18 mouse cellular contexts compared by ENCODE assay signal in the genomic region with DNA sequence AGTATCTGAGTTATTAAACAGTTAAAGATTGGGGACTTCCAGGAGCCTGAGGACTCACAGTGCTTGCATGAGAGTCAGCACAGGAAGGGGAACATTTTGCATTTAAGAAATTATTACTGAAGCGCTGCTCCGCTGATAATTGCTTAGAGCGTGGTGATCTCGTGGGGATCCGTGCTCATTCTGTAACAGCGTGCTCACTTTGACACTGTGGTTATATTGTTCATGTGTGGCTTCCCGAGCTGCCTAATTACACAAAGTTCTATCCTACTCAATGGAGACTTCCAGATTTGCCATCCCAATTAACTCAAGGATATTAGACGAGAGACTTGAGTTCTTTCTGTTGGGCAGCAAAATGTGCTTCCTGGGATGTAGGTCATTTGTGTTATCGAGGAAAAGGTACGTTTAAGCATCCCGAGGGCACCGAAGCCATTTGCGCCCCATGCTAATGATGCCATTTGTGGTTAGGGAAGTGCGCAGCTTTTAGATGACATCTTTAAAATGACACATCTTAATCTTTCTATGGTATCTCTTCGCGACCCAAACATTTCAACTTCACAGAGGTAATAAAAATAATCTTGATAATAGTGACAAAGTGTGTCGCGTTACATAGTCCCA.
A peak's percentile ranks its signal among the peaks of the same experiment; 100 is the strongest.
DNase-seq lines count a peak whose midpoint lies in the region; ATAC-seq and TF ChIP-seq lines count a peak whose summit lies in the region.
"Had no signal": no experiment of that assay in that cellular context is flagged by ENCODE, and none has a peak within 500 bp of the region (broad histone marks: within the 10 kb centered on the region; RNA-seq: fewer than 3 reads in every experiment).

No protein-coding gene starts in this region.

- TF ChIP-seq POLR2A in brain, embryonic 14.5 days (IDR thresholded peaks at IDR 0.05; ENCODE audit: borderline replicate concordance, extremely low read depth, insufficient read depth, insufficient read length, poor library complexity, severe bottlenecking) = no peak

- H3K27ac ChIP-seq in midbrain, embryonic 14.5 days (replicated peaks; ENCODE audit: low read depth, low read length) = no peak overlapping the region
- H3K27ac ChIP-seq in midbrain, embryonic 10.5 days (replicated peaks) = no peak overlapping the region
- no peak overlapping the region for H3K27ac ChIP-seq in heart, embryonic 11.5 days (ENCODE audit: low read depth, low read length)
- H3K27ac ChIP-seq: embryonic facial prominence, embryonic 12.5 days; forebrain, embryonic 15.5 days; heart, embryonic 10.5 days; heart, embryonic 15.5 days had no signal

- DNase-seq in midbrain, embryonic 14.5 days = peak; percentile 21
- no peak for DNase-seq in midbrain, embryonic 10.5 days (ENCODE audit: low spot score)
- DNase-seq in brain, adult 2 months (ENCODE audit: low read depth, low spot score) = peak; percentile 36
- DNase-seq in brain, embryonic 14.5 days (ENCODE audit: low read depth) = peak; percentile 60
- DNase-seq in retina, embryonic 14.5 days (ENCODE audit: low spot score) = peak; percentile 7
- no peak for DNase-seq in kidney, postnatal 4 days
- DNase-seq: adrenal gland, adult 8-10 months; adrenal gland, postnatal 36 days; cerebellum, adult 11-12 months; cerebellum, adult 9-10 months; cerebellum, postnatal 25 days; heart, adult 18-20 months; heart, postnatal 14 days had no signal

- no peaks in the 10 kb centered on the region for H3K36me3 ChIP-seq in midbrain, embryonic 14.5 days (ENCODE audit: control insufficient read depth, insufficient read depth, low read length)
- H3K36me3 ChIP-seq in midbrain, embryonic 10.5 days = no peaks in the 10 kb centered on the region
- no peaks in the 10 kb centered on the region for H3K36me3 ChIP-seq in heart, embryonic 11.5 days (ENCODE audit: control insufficient read depth, insufficient read depth, low read length)
- H3K36me3 ChIP-seq: embryonic facial prominence, embryonic 12.5 days; forebrain, embryonic 15.5 days; heart, embryonic 10.5 days; heart, embryonic 15.5 days had no signal

- no peaks in the 10 kb centered on the region for H3K4me1 ChIP-seq in midbrain, embryonic 14.5 days (ENCODE audit: control insufficient read depth, insufficient read depth, low read length)
- H3K4me1 ChIP-seq in midbrain, embryonic 10.5 days = no peaks in the 10 kb centered on the region
- H3K4me1 ChIP-seq in heart, embryonic 11.5 days (ENCODE audit: control insufficient read depth, insufficient read depth, low read length) = no peaks in the 10 kb centered on the region
- H3K4me1 ChIP-seq: embryonic facial prominence, embryonic 12.5 days; forebrain, embryonic 15.5 days; heart, embryonic 10.5 days; heart, embryonic 15.5 days had no signal

- ATAC-seq in midbrain, embryonic 14.5 days (ENCODE audit: low FRiP score, low TSS enrichment) = no peak
- no peak for ATAC-seq in heart, embryonic 11.5 days (replicated peaks; ENCODE audit: insufficient number of reproducible peaks, low FRiP score, low TSS enrichment)
- ATAC-seq: forebrain, embryonic 15.5 days had no signal

- H3K9me3 ChIP-seq in midbrain, embryonic 14.5 days (ENCODE audit: control insufficient read depth, low read length) = no peaks in the 10 kb centered on the region
- H3K9me3 ChIP-seq in midbrain, embryonic 10.5 days (replicated peaks) = no peaks in the 10 kb centered on the region
- H3K9me3 ChIP-seq in heart, embryonic 11.5 days (replicated peaks; ENCODE audit: control insufficient read depth, low read length) = no peaks in the 10 kb centered on the region
- H3K9me3 ChIP-seq: embryonic facial prominence, embryonic 12.5 days; forebrain, embryonic 15.5 days; heart, embryonic 10.5 days; heart, embryonic 15.5 days had no signal

- no peaks in the 10 kb centered on the region for H3K27me3 ChIP-seq in midbrain, embryonic 14.5 days (ENCODE audit: control insufficient read depth, insufficient read depth, low read length)
- no peaks in the 10 kb centered on the region for H3K27me3 ChIP-seq in midbrain, embryonic 10.5 days (ENCODE audit: low read depth, poor library complexity, severe bottlenecking)
- H3K27me3 ChIP-seq in heart, embryonic 11.5 days (ENCODE audit: control insufficient read depth, insufficient read depth, low read length) = no peaks in the 10 kb centered on the region
- H3K27me3 ChIP-seq: embryonic facial prominence, embryonic 12.5 days; forebrain, embryonic 15.5 days; heart, embryonic 15.5 days had no signal

- no peak overlapping the region for H3K9ac ChIP-seq in midbrain, embryonic 14.5 days (replicated peaks; ENCODE audit: low read length)
- no peak overlapping the region for H3K9ac ChIP-seq in heart, embryonic 11.5 days (ENCODE audit: low read depth, low read length)
- H3K9ac ChIP-seq: embryonic facial prominence, embryonic 12.5 days; forebrain, embryonic 15.5 days; heart, embryonic 15.5 days had no signal

- no peak overlapping the region for H3K4me3 ChIP-seq in midbrain, embryonic 14.5 days (replicated peaks; ENCODE audit: low read depth, low read length)
- no peak overlapping the region for H3K4me3 ChIP-seq in midbrain, embryonic 10.5 days
- H3K4me3 ChIP-seq in heart, embryonic 11.5 days (ENCODE audit: low read depth, low read length) = no peak overlapping the region
- H3K4me3 ChIP-seq: embryonic facial prominence, embryonic 12.5 days; forebrain, embryonic 15.5 days; heart, embryonic 10.5 days; heart, embryonic 15.5 days had no signal

- H3K4me2 ChIP-seq in midbrain, embryonic 14.5 days (ENCODE audit: low read length) = no peak overlapping the region
- no peak overlapping the region for H3K4me2 ChIP-seq in heart, embryonic 11.5 days
- H3K4me2 ChIP-seq: embryonic facial prominence, embryonic 12.5 days; forebrain, embryonic 15.5 days; heart, embryonic 15.5 days had no signal

- TF ChIP-seq CTCF in brain, embryonic 14.5 days (IDR thresholded peaks at IDR 0.05; ENCODE audit: borderline replicate concordance, extremely low read depth, insufficient read depth, insufficient read length) = no peak

- WGBS in midbrain, embryonic 14.5 days = 85% methylated on average over 18 of the region's 18 CpGs
- WGBS in midbrain, embryonic 10.5 days = 91% methylated on average over 18 of the region's 18 CpGs
- WGBS in heart, embryonic 11.5 days (ENCODE audit: insufficient replicate concordance) = 88% methylated on average over 18 of the region's 18 CpGs

Comparison
In these comparisons a context has a peak if more than half of its experiments do, and no peak if none do; other contexts are left out.
1. DNase-seq: peak in midbrain, embryonic 14.5 days (single experiment), brain, adult 2 months (single experiment), brain, embryonic 14.5 days (single experiment) and retina, embryonic 14.5 days (single experiment); none in midbrain, embryonic 10.5 days (single experiment) and kidney, postnatal 4 days (0 of 2).